Mouse (Mus musculus) megakaryocyte, embryonic 14.5 days (primary cell): Measurements from ENCODE around the gene Tnpo1.

Source experiments
- FLI1 ChIP-seq: IDR thresholded peaks from 2 replicates; pipeline ENCODE4 v1.6.1; 2012; ENCODE audit warnings: low read length, inconsistent platforms, mixed read lengths
- GATA1 ChIP-seq: IDR thresholded peaks from 3 replicates; pipeline ENCODE4 v1.6.1; 2012; ENCODE audit warnings: mixed read lengths, low read length, inconsistent platforms, borderline replicate concordance

DNA sequence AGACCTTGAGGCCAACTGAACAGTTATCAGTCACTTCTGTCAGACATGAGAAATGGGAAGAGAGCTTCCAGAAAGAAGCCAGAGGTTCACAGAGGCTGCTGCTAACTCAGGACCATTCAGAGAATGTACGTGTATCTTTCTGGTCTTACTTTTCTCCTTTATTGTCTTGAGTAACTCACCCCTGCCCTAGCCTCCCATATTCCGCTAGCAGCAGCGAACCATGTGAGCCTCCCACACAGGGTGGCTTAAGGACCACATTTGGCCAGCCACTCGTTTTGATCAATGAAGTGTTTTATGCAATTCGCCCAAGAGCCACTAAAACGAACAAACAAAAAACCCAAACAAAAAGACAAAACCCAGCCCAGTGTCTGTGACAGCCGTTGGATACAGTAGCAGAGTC, 25.8 kb upstream of the Tnpo1 start:
- TF ChIP-seq GATA1 (no peak), FLI1 (no peak)
